Comparison of ENCODE assay signal across 25 mouse cellular contexts in the genomic region with DNA sequence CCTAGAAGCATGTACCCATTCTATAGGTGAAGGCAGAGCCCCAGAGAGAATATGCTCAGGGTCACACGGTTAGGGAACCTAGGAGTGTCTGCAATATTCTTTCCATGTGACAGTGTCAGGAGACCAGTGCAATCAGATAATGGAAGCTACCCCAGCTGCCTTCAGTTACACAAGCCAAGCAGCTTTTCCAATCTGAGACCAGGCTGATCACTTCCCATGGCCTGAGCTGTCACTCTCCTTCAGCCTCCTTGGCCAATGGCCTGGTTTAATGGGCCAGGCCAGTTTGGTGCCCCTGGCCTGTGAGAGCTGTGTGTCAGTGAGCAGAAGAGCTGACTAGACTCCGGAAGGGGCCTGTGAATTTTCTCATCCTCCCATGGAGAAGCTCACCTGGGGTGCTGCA. TPM values are rescaled to one million over a fixed set of nuclear protein-coding genes. Genes with fewer than 3 reads are reported as not detected.
"Had no signal": no experiment of that assay in that cellular context is flagged by ENCODE, and none has a peak within 500 bp of the region (broad histone marks: within the 10 kb centered on the region; RNA-seq: fewer than 3 reads in every experiment).

No protein-coding gene starts in this region.

- ATAC-seq: inflammation-experienced regulatory T-cells, adult 6 months; intestine, embryonic 16.5 days; liver, postnatal 0 days; lung, postnatal 0 days; midbrain, embryonic 15.5 days had no signal

- H3K27me3 ChIP-seq: limb, embryonic 12.5 days; limb, embryonic 15.5 days; midbrain, embryonic 12.5 days; midbrain, embryonic 15.5 days; neural tube, embryonic 13.5 days; stomach, embryonic 15.5 days had no signal

- H3K9me3 ChIP-seq: limb, embryonic 12.5 days; limb, embryonic 15.5 days; midbrain, embryonic 12.5 days; midbrain, embryonic 15.5 days; neural tube, embryonic 13.5 days; stomach, embryonic 15.5 days had no signal

- DNase-seq: left cerebral cortex, postnatal 4 days; liver, postnatal 0 days; lung, embryonic 14.5 days; retina, postnatal 1 day; right cerebral cortex, postnatal 25 days; spleen, adult 18-20 months; thymus, postnatal 25 days had no signal

- H3K4me1 ChIP-seq: limb, embryonic 12.5 days; limb, embryonic 15.5 days; midbrain, embryonic 12.5 days; midbrain, embryonic 15.5 days; neural tube, embryonic 13.5 days; stomach, embryonic 15.5 days had no signal

- H3K4me2 ChIP-seq: limb, embryonic 12.5 days; limb, embryonic 15.5 days; liver, embryonic 11.5 days; lung, embryonic 14.5 days; midbrain, embryonic 12.5 days; midbrain, embryonic 15.5 days; neural tube, embryonic 13.5 days; stomach, embryonic 15.5 days had no signal

- H3K27ac ChIP-seq: limb, embryonic 12.5 days; limb, embryonic 15.5 days; liver, embryonic 14.5 days; macrophage; midbrain, embryonic 12.5 days; midbrain, embryonic 15.5 days; neural tube, embryonic 13.5 days; stomach, embryonic 15.5 days had no signal

- H3K4me3 ChIP-seq: limb, embryonic 12.5 days; limb, embryonic 15.5 days; midbrain, embryonic 12.5 days; midbrain, embryonic 15.5 days; neural tube, embryonic 13.5 days; stomach, embryonic 15.5 days had no signal

- H3K9ac ChIP-seq: limb, embryonic 15.5 days; liver, embryonic 14.5 days; liver, postnatal 0 days; lung, embryonic 14.5 days; midbrain, embryonic 12.5 days; midbrain, embryonic 15.5 days; neural tube, embryonic 13.5 days; stomach, embryonic 15.5 days had no signal

RNA-seq across cellular contexts. Expression of a gene that starts 43.0 kb away (rescaled TPM):
- total RNA-seq: megakaryocyte, adult 5-6 weeks; neutrophil, adult 5-6 weeks had no signal
- polyA plus RNA-seq: inflammation-experienced regulatory T-cells, adult 6 months; liver, postnatal 0 days; macrophage had no signal

RNA-seq across cellular contexts. Expression of a gene that starts 48.2 kb away (rescaled TPM):
- total RNA-seq: layer of hippocampus, adult 8-10 months; left cerebral cortex, adult 8-10 months; megakaryocyte, adult 5-6 weeks; neutrophil, adult 5-6 weeks had no signal
- polyA plus RNA-seq: intestine, embryonic 16.5 days; large intestine, adult 2 months; limb, embryonic 15.5 days; liver, postnatal 0 days; lung, embryonic 14.5 days; lung, postnatal 0 days; macrophage; midbrain, embryonic 15.5 days; stomach, embryonic 15.5 days; thymus, postnatal 0 days had no signal
